In genomic region chr12:88983688-88984330, GRCm38 (mm10) we compare ENCODE assay signal across 9 mouse cellular contexts.
DNase-seq lines count a peak whose midpoint lies in the region; ATAC-seq lines count a peak whose summit lies in the region.
"Had no signal": no experiment of that assay in that cellular context is flagged by ENCODE, and none has a peak within 500 bp of the region (broad histone marks: within the 10 kb centered on the region; RNA-seq: fewer than 3 reads in every experiment).

No protein-coding gene starts in this region.

- WGBS in heart, embryonic 14.5 days: 29% methylated on average over 10 of the region's 10 CpGs
- 10% methylated on average over 10 of the region's 10 CpGs for whole genome bisulfite sequencing in liver, embryonic 15.5 days (ENCODE audit: insufficient replicate concordance)
- 16% methylated on average over 10 of the region's 10 CpGs for WGBS in stomach, embryonic 16.5 days

- H3K27ac ChIP-seq in heart, embryonic 14.5 days (replicated peaks in 1 of 2; ENCODE audit: control insufficient read depth in 1 of 2, insufficient read depth in 1 of 2, low read depth in 2 of 2, low read length in 2 of 2): peak overlapping the region in 1 of 2 experiments; percentile 70; a peak in 3 of 4 replicates
- H3K27ac ChIP-seq in liver, embryonic 15.5 days (replicated peaks): peak overlapping the region; percentile 99
- H3K27ac ChIP-seq in stomach, embryonic 16.5 days (ENCODE audit: low read length): no peak overlapping the region

- peak; percentile 69 for ATAC-seq in heart, embryonic 14.5 days (ENCODE audit: insufficient number of reproducible peaks, insufficient read depth, low FRiP score, low read depth)
- peak; percentile 95 for ATAC-seq in liver, embryonic 15.5 days (ENCODE audit: insufficient read depth)
- ATAC-seq in stomach, embryonic 16.5 days (ENCODE audit: insufficient read depth, low FRiP score): peak; percentile 85; the same call in 1 of the 2 replicates
- no peak for ATAC-seq in monocyte, adult 5-6 weeks (replicated peaks; ENCODE audit: insufficient number of reproducible peaks, low FRiP score, low TSS enrichment, poor library complexity, severe bottlenecking)

- H3K4me2 ChIP-seq in heart, embryonic 14.5 days (ENCODE audit: low read length): 0 out of 2 replicates have a peak overlapping the region, but pooled peaks have one; percentile 43
- H3K4me2 ChIP-seq in liver, embryonic 15.5 days: peak overlapping the region; percentile 79
- no peak overlapping the region for H3K4me2 ChIP-seq in stomach, embryonic 16.5 days (ENCODE audit: low read depth, low read length)

- H3K27me3 ChIP-seq in heart, embryonic 14.5 days (ENCODE audit: control insufficient read depth, insufficient read depth, low read length): no peaks in the 10 kb centered on the region
- H3K27me3 ChIP-seq in liver, embryonic 15.5 days: 0 out of 2 replicates have a peak, but pooled peaks cover 3% of the 10 kb centered on the region
- no peaks in the 10 kb centered on the region for H3K27me3 ChIP-seq in stomach, embryonic 16.5 days (ENCODE audit: control insufficient read depth, insufficient read depth, low read length)
- H3K27me3 ChIP-seq: megakaryocyte, embryonic 14.5 days had no signal

- H3K36me3 ChIP-seq in heart, embryonic 14.5 days (ENCODE audit: control insufficient read depth, insufficient read depth, low read length): no peaks in the 10 kb centered on the region
- H3K36me3 ChIP-seq in liver, embryonic 15.5 days (replicated peaks): no peaks in the 10 kb centered on the region
- H3K36me3 ChIP-seq in stomach, embryonic 16.5 days (ENCODE audit: control insufficient read depth, insufficient read depth, low read length): no peaks in the 10 kb centered on the region

- H3K4me1 ChIP-seq in heart, embryonic 14.5 days (ENCODE audit: control insufficient read depth in 2 of 2, insufficient read depth in 2 of 2, low read length in 2 of 2): peaks cover 11 to 16% of the 10 kb centered on the region in 2 experiments
- peaks cover 59% of the 10 kb centered on the region for H3K4me1 ChIP-seq in liver, embryonic 15.5 days (replicated peaks)
- peaks cover 16% of the 10 kb centered on the region for H3K4me1 ChIP-seq in stomach, embryonic 16.5 days (ENCODE audit: control insufficient read depth, insufficient read depth, low read length)

- no peak overlapping the region for H3K4me3 ChIP-seq in heart, embryonic 14.5 days (ENCODE audit: control insufficient read depth in 1 of 2, insufficient read depth in 1 of 2, low read depth in 1 of 2, low read length in 2 of 2)
- H3K4me3 ChIP-seq in liver, embryonic 15.5 days (replicated peaks): peak overlapping the region; percentile 38
- H3K4me3 ChIP-seq in stomach, embryonic 16.5 days (replicated peaks; ENCODE audit: low read length): no peak overlapping the region
- H3K4me3 ChIP-seq: megakaryocyte, embryonic 14.5 days had no signal

- DNase-seq in adrenal gland, postnatal 10 days: peak; percentile 37
- no peak for DNase-seq in adrenal gland, postnatal 4 days (ENCODE audit: low spot score in 2 of 2)
- peak; percentile 10 for DNase-seq in adrenal gland, postnatal 25 days
- DNase-seq in gastrocnemius, adult 8-10 months (ENCODE audit: low spot score in 2 of 2): no peak

- no peak overlapping the region for H3K9ac ChIP-seq in heart, embryonic 14.5 days (ENCODE audit: low read length)
- H3K9ac ChIP-seq in liver, embryonic 15.5 days: peak overlapping the region; percentile 64
- no peak overlapping the region for H3K9ac ChIP-seq in stomach, embryonic 16.5 days (ENCODE audit: low read length)

- H3K9me3 ChIP-seq in heart, embryonic 14.5 days (ENCODE audit: control insufficient read depth, low read length): no peaks in the 10 kb centered on the region
- no peaks in the 10 kb centered on the region for H3K9me3 ChIP-seq in liver, embryonic 15.5 days (replicated peaks)
- H3K9me3 ChIP-seq in stomach, embryonic 16.5 days (replicated peaks; ENCODE audit: control insufficient read depth, low read length): no peaks in the 10 kb centered on the region
- H3K9me3 ChIP-seq: megakaryocyte, embryonic 14.5 days had no signal

Comparison
In these comparisons a context has a peak if more than half of its experiments do, and no peak if none do; other contexts are left out.
1. DNase-seq: peak in adrenal gland, postnatal 10 days (single experiment) and adrenal gland, postnatal 25 days (single experiment); none in adrenal gland, postnatal 4 days (0 of 2) and gastrocnemius, adult 8-10 months (0 of 2).